Mouse (Mus musculus) neural tube, embryonic 12.5 days (tissue): Measurements from ENCODE around the gene 1700018G05Rik. TPM values are rescaled to one million over a fixed set of nuclear protein-coding genes. Genes with fewer than 3 reads are reported as not detected.

Experiments
- polyA plus RNA-seq: library from polyadenylated mRNA; unstranded; fragments of >200 nt; fragmentation: Nextera tagmentation; extraction: Ambion mirVana; gene quantifications from 2 replicates; pipeline ENCODE4 v1.2.1, GENCODE M21; 2016

Gene 1700018G05Rik
- polyA plus RNA-seq, 1 experiment from 2014 or later = not detected

Other genes with a start within 250 kb of the 1700018G05Rik start
- gene Gm3880, start 241.4 kb upstream of the 1700018G05Rik start, polyA plus RNA-seq = not detected in 2 replicates
- gene Gm9112, start 220.7 kb upstream of the 1700018G05Rik start, polyA plus RNA-seq = not detected in 2 replicates
- not detected in 2 replicates for gene Dmrtc1b, start 220.5 kb upstream of the 1700018G05Rik start, polyA plus RNA-seq
- gene Dmrtc1c1, start 125.4 kb upstream of the 1700018G05Rik start, polyA plus RNA-seq = not detected in 2 replicates
- not detected in 2 replicates for gene Dmrtc1c2, start 73.8 kb upstream of the 1700018G05Rik start, polyA plus RNA-seq
- gene 1700031F05Rik, start 60.4 kb upstream of the 1700018G05Rik start, polyA plus RNA-seq = not detected in 2 replicates
- 0.64 and 0.96 TPM in 2 replicates for gene Dmrtc1a, start 19.7 kb upstream of the 1700018G05Rik start, polyA plus RNA-seq
- not detected in 2 replicates for gene 1700011M02Rik, start 19.5 kb upstream of the 1700018G05Rik start, polyA plus RNA-seq